10 mouse cellular contexts compared by ENCODE assay signal in the genomic region with DNA sequence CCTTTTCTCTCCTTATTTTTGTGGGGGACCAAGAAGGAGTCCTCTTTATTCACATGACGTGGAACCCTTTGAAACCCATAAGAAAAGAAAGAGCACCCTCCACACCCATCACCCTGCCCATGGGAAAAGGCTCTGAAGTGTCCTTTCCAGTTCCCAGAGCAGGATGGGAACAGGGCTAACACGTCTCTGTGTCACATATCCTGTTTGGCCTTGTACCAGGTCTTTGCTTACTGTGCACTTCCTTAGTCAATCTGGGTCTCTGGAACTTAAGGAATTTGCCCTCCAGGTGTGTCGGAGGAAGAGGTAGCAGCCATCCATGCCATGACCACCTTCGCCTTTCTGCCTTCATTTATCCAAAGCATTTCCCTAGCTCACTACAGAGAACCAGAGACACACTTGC. TPM values are rescaled to one million over a fixed set of nuclear protein-coding genes. Genes with fewer than 3 reads are reported as not detected.
DNase-seq lines count a peak whose midpoint lies in the region; ATAC-seq lines count a peak whose summit lies in the region.
"Had no signal": no experiment of that assay in that cellular context is flagged by ENCODE, and none has a peak within 500 bp of the region (broad histone marks: within the 10 kb centered on the region; RNA-seq: fewer than 3 reads in every experiment).

No protein-coding gene starts in this region.

- ATAC-seq in heart, embryonic 11.5 days (replicated peaks; ENCODE audit: insufficient number of reproducible peaks, low FRiP score, low TSS enrichment), result no peak
- no peak for ATAC-seq in embryonic facial prominence, embryonic 15.5 days (ENCODE audit: insufficient number of reproducible peaks, low FRiP score, low TSS enrichment, low read depth)
- ATAC-seq in hindbrain, embryonic 14.5 days (ENCODE audit: low FRiP score), result peak; percentile 77
- peak; percentile 69 for ATAC-seq in midbrain, embryonic 11.5 days (ENCODE audit: low FRiP score)
- ATAC-seq in megakaryocyte, adult 5-6 weeks (ENCODE audit: poor library complexity, severe bottlenecking), result no peak

- no peak overlapping the region for H3K9ac ChIP-seq in heart, embryonic 11.5 days (ENCODE audit: low read depth, low read length)
- H3K9ac ChIP-seq in embryonic facial prominence, embryonic 15.5 days, result no peak overlapping the region
- peak overlapping the region; percentile 41; the same call in 1 of the 2 replicates for H3K9ac ChIP-seq in hindbrain, embryonic 14.5 days
- no peak overlapping the region for H3K9ac ChIP-seq in midbrain, embryonic 11.5 days (ENCODE audit: low read length)
- H3K9ac ChIP-seq: liver, embryonic 13.5 days had no signal

- no peak overlapping the region for H3K27ac ChIP-seq in heart, embryonic 11.5 days (ENCODE audit: low read depth, low read length)
- H3K27ac ChIP-seq in embryonic facial prominence, embryonic 15.5 days (replicated peaks), result 0 out of 2 replicates have a peak overlapping the region, but pooled peaks have one; percentile 28
- peak overlapping the region; percentile 85 for H3K27ac ChIP-seq in hindbrain, embryonic 14.5 days
- H3K27ac ChIP-seq in midbrain, embryonic 11.5 days (ENCODE audit: low read depth, low read length), result peak overlapping the region; percentile 76
- H3K27ac ChIP-seq: liver, embryonic 13.5 days had no signal

- H3K4me1 ChIP-seq in heart, embryonic 11.5 days (ENCODE audit: control insufficient read depth, insufficient read depth, low read length), result peaks cover 2% of the 10 kb centered on the region; the same call in 1 of the 2 replicates
- H3K4me1 ChIP-seq in embryonic facial prominence, embryonic 15.5 days, result no peaks in the 10 kb centered on the region; the same call in 1 of the 2 replicates
- peaks cover 18% of the 10 kb centered on the region for H3K4me1 ChIP-seq in hindbrain, embryonic 14.5 days (replicated peaks; ENCODE audit: control insufficient read depth, insufficient read depth, low read length)
- H3K4me1 ChIP-seq in midbrain, embryonic 11.5 days (ENCODE audit: control insufficient read depth, insufficient read depth, low read length), result peaks cover 12% of the 10 kb centered on the region

- 63% methylated on average over 4 of the region's 4 CpGs for WGBS in heart, embryonic 11.5 days (ENCODE audit: insufficient replicate concordance)
- 42% methylated on average over 4 of the region's 4 CpGs for WGBS in embryonic facial prominence, embryonic 15.5 days
- WGBS in hindbrain, embryonic 14.5 days, result 52% methylated on average over 4 of the region's 4 CpGs
- WGBS in midbrain, embryonic 11.5 days, result 60% methylated on average over 4 of the region's 4 CpGs

- no peaks in the 10 kb centered on the region for H3K9me3 ChIP-seq in heart, embryonic 11.5 days (replicated peaks; ENCODE audit: control insufficient read depth, low read length)
- no peaks in the 10 kb centered on the region for H3K9me3 ChIP-seq in embryonic facial prominence, embryonic 15.5 days (replicated peaks)
- no peaks in the 10 kb centered on the region for H3K9me3 ChIP-seq in hindbrain, embryonic 14.5 days (ENCODE audit: control insufficient read depth, low read length)
- H3K9me3 ChIP-seq in midbrain, embryonic 11.5 days (ENCODE audit: control insufficient read depth, low read length), result no peaks in the 10 kb centered on the region

- no peak overlapping the region for H3K4me2 ChIP-seq in heart, embryonic 11.5 days
- no peak overlapping the region for H3K4me2 ChIP-seq in embryonic facial prominence, embryonic 15.5 days (replicated peaks)
- H3K4me2 ChIP-seq in hindbrain, embryonic 14.5 days (replicated peaks), result peak overlapping the region; percentile 24
- H3K4me2 ChIP-seq in midbrain, embryonic 11.5 days, result no peak overlapping the region
- H3K4me2 ChIP-seq: liver, embryonic 13.5 days had no signal

- no peaks in the 10 kb centered on the region for H3K36me3 ChIP-seq in heart, embryonic 11.5 days (ENCODE audit: control insufficient read depth, insufficient read depth, low read length)
- H3K36me3 ChIP-seq in embryonic facial prominence, embryonic 15.5 days, result no peaks in the 10 kb centered on the region
- H3K36me3 ChIP-seq in hindbrain, embryonic 14.5 days (replicated peaks; ENCODE audit: control insufficient read depth, insufficient read depth), result no peaks in the 10 kb centered on the region
- H3K36me3 ChIP-seq in midbrain, embryonic 11.5 days (ENCODE audit: control insufficient read depth, insufficient read depth, low read length), result no peaks in the 10 kb centered on the region
- H3K36me3 ChIP-seq: liver, embryonic 13.5 days had no signal

- peak; percentile 76 for DNase-seq in heart, adult 8-10 months (ENCODE audit: low spot score)
- DNase-seq in hindbrain, embryonic 14.5 days (ENCODE audit: low spot score), result no peak
- DNase-seq in midbrain, embryonic 11.5 days (ENCODE audit: low spot score, missing footprints), result peak; percentile 89
- DNase-seq in cerebellum, adult 11-12 months, result no peak
- no peak for DNase-seq in B cell, adult 2 months
- DNase-seq: liver, embryonic 13.5 days had no signal

- H3K4me3 ChIP-seq in heart, embryonic 11.5 days (ENCODE audit: low read depth, low read length), result no peak overlapping the region
- no peak overlapping the region for H3K4me3 ChIP-seq in embryonic facial prominence, embryonic 15.5 days (replicated peaks)
- no peak overlapping the region for H3K4me3 ChIP-seq in hindbrain, embryonic 14.5 days (replicated peaks; ENCODE audit: low read length)
- no peak overlapping the region for H3K4me3 ChIP-seq in midbrain, embryonic 11.5 days (ENCODE audit: low read depth, low read length)
- H3K4me3 ChIP-seq: liver, embryonic 13.5 days had no signal

- no peaks in the 10 kb centered on the region for H3K27me3 ChIP-seq in heart, embryonic 11.5 days (ENCODE audit: control insufficient read depth, insufficient read depth, low read length)
- no peaks in the 10 kb centered on the region for H3K27me3 ChIP-seq in embryonic facial prominence, embryonic 15.5 days
- no peaks in the 10 kb centered on the region for H3K27me3 ChIP-seq in hindbrain, embryonic 14.5 days (ENCODE audit: control insufficient read depth, insufficient read depth, low read length)
- H3K27me3 ChIP-seq in midbrain, embryonic 11.5 days (ENCODE audit: control insufficient read depth, insufficient read depth, low read length), result no peaks in the 10 kb centered on the region
- H3K27me3 ChIP-seq: liver, embryonic 13.5 days had no signal

RNA-seq across cellular contexts. Expression of a gene that starts 18.6 kb away (rescaled TPM):
- total RNA-seq in heart, adult 8-10 months (2022), result 10 to 100 TPM; 29.1 to 49.7 (median 41.1) TPM
- 96.2 and 112 TPM in 2 replicates for polyA plus RNA-seq in heart, embryonic 11.5 days (2014; fragmentation: Nextera tagmentation; extraction: Ambion mirVana)
- 208 and 211 TPM in 2 replicates for polyA plus RNA-seq in embryonic facial prominence, embryonic 15.5 days (2015; fragmentation: Nextera tagmentation; extraction: Ambion mirVana)
- 2,565 and 2,873 TPM in 2 replicates for polyA plus RNA-seq in hindbrain, embryonic 14.5 days (2014; fragmentation: Nextera tagmentation; extraction: Ambion mirVana)
- 398 and 417 TPM in 2 replicates for polyA plus RNA-seq in midbrain, embryonic 11.5 days (2014; fragmentation: Nextera tagmentation; extraction: Ambion mirVana)
- 11.6 and 12.8 TPM in 2 replicates for total RNA-seq in megakaryocyte, adult 5-6 weeks (2015)
- total RNA-seq in megakaryocyte, adult 5-6 weeks (2017), result 21.4 and 34.0 TPM in 2 replicates

RNA-seq across cellular contexts. Expression of a gene that starts 33.8 kb away (rescaled TPM):
- 1 to 10 TPM; 2.3 to 5.9 (median 4.3) TPM for total RNA-seq in heart, adult 8-10 months (2022)
- polyA plus RNA-seq in heart, embryonic 11.5 days (2014; fragmentation: Nextera tagmentation; extraction: Ambion mirVana), result 25.2 and 35.0 TPM in 2 replicates
- 55.4 and 56.9 TPM in 2 replicates for polyA plus RNA-seq in embryonic facial prominence, embryonic 15.5 days (2015; fragmentation: Nextera tagmentation; extraction: Ambion mirVana)
- polyA plus RNA-seq in hindbrain, embryonic 14.5 days (2014; fragmentation: Nextera tagmentation; extraction: Ambion mirVana), result 682 and 716 TPM in 2 replicates
- 307 and 321 TPM in 2 replicates for polyA plus RNA-seq in midbrain, embryonic 11.5 days (2014; fragmentation: Nextera tagmentation; extraction: Ambion mirVana)
- total RNA-seq in megakaryocyte, adult 5-6 weeks (2015), result not detected in 2 replicates
- total RNA-seq in megakaryocyte, adult 5-6 weeks (2017), result 0.15 and 0.53 TPM in 2 replicates
- total RNA-seq: hematopoietic stem cell, adult 5-6 weeks had no signal

RNA-seq across cellular contexts. Expression of a gene that starts 59.1 kb away (rescaled TPM):
- total RNA-seq in heart, adult 8-10 months (2022), result 10 to 100 TPM; 39.1 to 47.7 (median 43.9) TPM
- 42.4 and 44.8 TPM in 2 replicates for polyA plus RNA-seq in heart, embryonic 11.5 days (2014; fragmentation: Nextera tagmentation; extraction: Ambion mirVana)
- 51.2 and 72.1 TPM in 2 replicates for polyA plus RNA-seq in embryonic facial prominence, embryonic 15.5 days (2015; fragmentation: Nextera tagmentation; extraction: Ambion mirVana)
- polyA plus RNA-seq in hindbrain, embryonic 14.5 days (2014; fragmentation: Nextera tagmentation; extraction: Ambion mirVana), result 42.8 and 43.5 TPM in 2 replicates
- polyA plus RNA-seq in midbrain, embryonic 11.5 days (2014; fragmentation: Nextera tagmentation; extraction: Ambion mirVana), result 32.5 and 35.2 TPM in 2 replicates
- total RNA-seq in megakaryocyte, adult 5-6 weeks (2015), result 33.3 and 47.8 TPM in 2 replicates
- total RNA-seq in megakaryocyte, adult 5-6 weeks (2017), result 13.9 and 17.1 TPM in 2 replicates

Comparison
In these comparisons a context has a peak if more than half of its experiments do, and no peak if none do; other contexts are left out.
1. DNase-seq: peak in heart, adult 8-10 months (single experiment) and midbrain, embryonic 11.5 days (single experiment); none in hindbrain, embryonic 14.5 days (single experiment), cerebellum, adult 11-12 months (single experiment) and B cell, adult 2 months (0 of 2).
2. ATAC-seq: peak in hindbrain, embryonic 14.5 days (single experiment) and midbrain, embryonic 11.5 days (single experiment); none in heart, embryonic 11.5 days (single experiment), embryonic facial prominence, embryonic 15.5 days (single experiment) and megakaryocyte, adult 5-6 weeks (single experiment).